Mouse (Mus musculus): Measurements from ENCODE around the gene Mapk12.

Mapk12 gene

GRCm38 (mm10) chr15:89137378-89138045, 3.0 kb downstream of the Mapk12 start:
- DNase-seq: no peak

- no peak for DNase-seq
Measured at GRCm38 (mm10) chr15:89136461-89137155, 3.9 kb downstream of the Mapk12 start.

GRCm38 (mm10) chr15:89131316-89131715, 9.2 kb downstream of the Mapk12 start:
- DNase-seq: no peak

GRCm38 (mm10) chr15:89130245-89130644, 10.3 kb downstream of the Mapk12 start:
- no peak for DNase-seq

- peak; percentile 84 for DNase-seq
Measured at GRCm38 (mm10) chr15:89128382-89129350, 11.8 kb downstream of the Mapk12 start, which contains the start of gene Hdac10. Gene Hdac10, minus strand, starts transcription at chr15:89128700.

GRCm38 (mm10) chr15:89127364-89127940, 13.1 kb downstream of the Mapk12 start:
- no peak for DNase-seq

- DNase-seq: no peak
Measured at GRCm38 (mm10) chr15:89126622-89127021, 13.9 kb downstream of the Mapk12 start.

- no peak for DNase-seq
Measured at GRCm38 (mm10) chr15:89125351-89125750, 15.2 kb downstream of the Mapk12 start.

GRCm38 (mm10) chr15:89124312-89124711, 16.2 kb downstream of the Mapk12 start:
- DNase-seq: no peak

- peak; percentile 64 for DNase-seq
Measured at GRCm38 (mm10) chr15:89123595-89123994, 16.9 kb downstream of the Mapk12 start.

GRCm38 (mm10) chr15:89122649-89123366, 17.7 kb downstream of the Mapk12 start, which contains the start of gene Tubgcp6:
Gene Tubgcp6, minus strand, starts transcription at chr15:89123112.
- peak; percentile 96 for DNase-seq

- DNase-seq: no peak
Measured at GRCm38 (mm10) chr15:89118007-89118406, 22.5 kb downstream of the Mapk12 start.

- no peak for DNase-seq
Measured at GRCm38 (mm10) chr15:89110147-89110546, 30.4 kb downstream of the Mapk12 start.

- DNase-seq: no peak
Measured at GRCm38 (mm10) chr15:89106976-89107375, 33.5 kb downstream of the Mapk12 start.

- DNase-seq: peak; percentile 77
Measured at GRCm38 (mm10) chr15:89106073-89106472, 34.4 kb downstream of the Mapk12 start.

- peak; percentile 73 for DNase-seq
Measured at GRCm38 (mm10) chr15:89104425-89104824, 36.1 kb downstream of the Mapk12 start.

- DNase-seq: no peak
Measured at GRCm38 (mm10) chr15:89103921-89104320, 36.6 kb downstream of the Mapk12 start.

- DNase-seq: no peak
Measured at GRCm38 (mm10) chr15:89102646-89103045, 37.9 kb downstream of the Mapk12 start.

- no peak for DNase-seq
Measured at GRCm38 (mm10) chr15:89100823-89101222, 39.7 kb downstream of the Mapk12 start.

GRCm38 (mm10) chr15:89098616-89099015, 41.9 kb downstream of the Mapk12 start:
- DNase-seq: no peak

- no peak for DNase-seq
Measured at GRCm38 (mm10) chr15:89097450-89097849, 43.1 kb downstream of the Mapk12 start.

- DNase-seq: no peak
Measured at GRCm38 (mm10) chr15:89092181-89092580, 48.3 kb downstream of the Mapk12 start.

Measured in right cerebral cortex, adult 18-20 months (tissue).